In the genomic region with DNA sequence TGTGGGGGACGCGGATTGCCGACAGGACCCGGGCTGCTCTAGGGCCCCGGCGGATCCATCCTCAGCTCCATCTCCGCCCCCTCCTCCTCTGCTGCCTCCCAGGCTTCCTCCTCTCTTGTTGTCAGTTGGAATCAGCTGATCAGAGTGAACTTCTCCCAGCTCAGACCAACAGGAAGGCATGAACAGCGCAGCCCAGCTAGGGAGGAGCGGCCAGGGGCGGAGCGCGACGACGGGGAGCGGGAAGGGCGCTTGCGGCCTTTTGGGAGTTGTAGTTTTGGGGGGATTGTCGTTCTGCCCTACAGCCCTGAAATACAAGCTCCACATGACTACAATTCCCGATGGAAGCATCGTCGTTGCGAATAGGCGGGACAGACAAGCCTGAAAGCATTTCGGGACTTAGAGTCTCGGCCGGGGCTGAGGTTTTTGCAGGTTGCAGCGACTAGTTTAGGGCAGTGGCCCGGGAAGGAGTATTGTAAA, we compare ENCODE assay signal across 8 mouse cellular contexts. TPM values are rescaled to one million over a fixed set of nuclear protein-coding genes. Genes with fewer than 3 reads are reported as not detected.
A peak's percentile ranks its signal among the peaks of the same experiment; 100 is the strongest.
DNase-seq lines count a peak whose midpoint lies in the region; ATAC-seq lines count a peak whose summit lies in the region.

Zfyve1 (minus strand) TSS at position 198 of the 477 bp plus-strand sequence.

- intact Hi-C loops in gastrocnemius, postnatal 14 days (cut with DNase I; ENCODE audit: low total_unique reads) = no loop called here
- intact Hi-C loops in left cerebral cortex, postnatal 10 days (cut with DNase I) = loop anchor here (5.0 kb wide), 1 partner anchor 35 kb away; the partner anchor contains the start of gene Rbm25

- peak; percentile 97 to 98 for DNase-seq in adrenal gland, adult (ENCODE audit: inconsistent age in 2 of 2, low spot score in 1 of 2)
- DNase-seq in embryo, embryonic 10.5 days (ENCODE audit: low spot score) = peak; percentile 98
- peak; percentile 95 for DNase-seq in gastrocnemius, postnatal 14 days
- DNase-seq in left cerebral cortex, postnatal 10 days (ENCODE audit: extremely low spot score in 1 of 2, low spot score in 2 of 2) = peak; percentile 96 to 97
- peak; percentile 96 for DNase-seq in right cerebral cortex, postnatal 25 days
- DNase-seq in urinary bladder, postnatal 4 days (ENCODE audit: low spot score in 2 of 2) = peak; percentile 91 to 93

- peak; percentile 99 for ATAC-seq in inflammation-experienced regulatory T-cells, adult 6 months
- peak; percentile 98 for ATAC-seq in megakaryocyte-erythroid progenitor cell, adult 5-6 weeks (replicated peaks; ENCODE audit: low FRiP score, low TSS enrichment, poor library complexity, severe bottlenecking)

RNA-seq across cellular contexts. Expression of gene Zfyve1, which starts in this region (rescaled TPM):
- 10 to 100 TPM; 14.1 to 19.1 TPM for total RNA-seq in gastrocnemius, postnatal 14 days (2021)
- polyA plus RNA-seq in inflammation-experienced regulatory T-cells, adult 6 months (2017; shearing (Covaris generic)) = 10 to 100 TPM; 10.3 to 16.8 (median 10.3) TPM
- 10 to 100 TPM; 37.2 to 40.3 TPM for total RNA-seq in left cerebral cortex, postnatal 10 days (2021)
- total RNA-seq in megakaryocyte-erythroid progenitor cell, adult 5-6 weeks (2014; fragmentation: Nextera tagmentation) = 14.2 and 20.2 TPM in 2 replicates
- total RNA-seq in megakaryocyte-erythroid progenitor cell, adult 5-6 weeks (2017) = 6.7 and 10.7 TPM in 2 replicates

Comparison
In these comparisons a context has a peak if more than half of its experiments do, and no peak if none do; other contexts are left out.
1. Peak in every context shown above with its lines: DNase-seq and ATAC-seq.